Mouse (Mus musculus): ENCODE data around the gene Rtkn2. TPM values are rescaled to one million over a fixed set of nuclear protein-coding genes. Genes with fewer than 3 reads are reported as not detected.
A peak's percentile ranks its signal among the peaks of the same experiment; 100 is the strongest.

Rtkn2 gene
- polyA plus RNA-seq, 1 experiment from 2014 or later: 20.5 TPM

DNA sequence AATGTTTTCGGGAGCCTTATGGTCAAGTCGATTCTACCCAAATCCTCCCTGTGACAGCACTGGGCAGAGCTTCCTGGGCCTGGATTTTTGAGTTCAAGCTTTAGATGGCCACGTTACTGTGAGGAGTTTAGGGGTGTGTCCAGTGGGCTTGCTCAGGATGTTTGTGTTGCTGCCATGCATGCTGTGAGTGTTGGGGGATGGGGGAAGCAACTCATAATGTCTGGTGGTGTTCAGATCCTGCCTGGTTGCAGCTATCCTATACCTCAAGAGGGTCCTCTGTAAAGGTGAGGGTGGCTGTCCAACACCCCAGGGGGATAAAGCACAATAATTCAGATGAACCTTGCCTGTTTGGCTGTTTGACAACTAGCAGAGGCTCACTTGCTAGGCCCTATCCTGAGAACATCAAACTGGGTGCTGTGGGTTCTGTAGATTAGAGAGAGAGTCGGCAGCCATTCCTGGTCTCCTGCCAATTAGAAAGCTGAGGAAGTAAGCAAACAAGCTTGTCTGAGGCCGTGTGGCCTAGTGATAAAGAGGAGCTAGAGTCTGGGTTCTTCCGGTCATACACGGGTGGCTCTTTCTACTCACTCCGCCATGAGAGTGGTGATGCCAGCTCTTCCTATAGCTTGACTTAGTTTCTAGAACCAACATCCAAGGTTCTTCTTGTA, 69.4 kb downstream of the Rtkn2 start:
- H3K9ac ChIP-seq (replicated peaks): no peak overlapping the region
- H3K4me2 ChIP-seq (replicated peaks): no peak overlapping the region
- H3K36me3 ChIP-seq: no peaks in the 10 kb centered on the region
- 0 out of 2 replicates have a peak, but pooled peaks cover 5% of the 10 kb centered on the region for H3K4me1 ChIP-seq
- no peaks in the 10 kb centered on the region for H3K9me3 ChIP-seq
- no peak overlapping the region for H3K4me3 ChIP-seq
- ATAC-seq (ENCODE audit: low FRiP score, low read depth): no peak
- H3K27ac ChIP-seq (replicated peaks): no peak overlapping the region
- peaks cover 10% of the 10 kb centered on the region for H3K27me3 ChIP-seq
- 87% methylated on average over 8 of the region's 8 CpGs for WGBS

DNA sequence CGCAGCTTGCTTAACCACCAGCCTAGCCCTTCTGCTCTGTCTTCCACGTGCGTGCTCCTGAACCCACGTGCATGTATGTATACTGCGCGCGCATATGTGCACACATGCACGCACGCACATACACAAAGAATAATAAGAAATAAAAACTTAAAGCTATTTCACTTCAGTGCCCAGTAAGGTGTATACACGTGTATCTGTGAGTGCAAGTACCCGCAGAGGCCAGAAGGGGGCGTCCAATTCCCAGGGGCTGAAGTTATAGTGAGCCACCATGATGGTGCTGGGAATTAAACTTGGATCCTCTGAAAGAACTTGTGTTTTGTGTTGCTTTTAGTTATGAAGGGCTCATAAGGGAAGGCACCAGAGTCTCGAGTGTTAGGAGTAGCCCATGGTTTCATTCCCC, 71.5 kb downstream of the Rtkn2 start:
- Histone ChIP-seq H3K36me3 (no peaks in the 10 kb centered on the region), H3K9ac (replicated peaks) (no peak overlapping the region), H3K4me1 (no peaks in the 10 kb centered on the region), H3K27ac (replicated peaks) (no peak overlapping the region), H3K4me3 (no peak overlapping the region), H3K27me3 (peaks cover 7% of the 10 kb centered on the region), H3K9me3 (no peaks in the 10 kb centered on the region), H3K4me2 (replicated peaks) (no peak overlapping the region)
- no peak for ATAC-seq (ENCODE audit: low FRiP score, low read depth)
- WGBS: 93% methylated on average over 13 of the region's 13 CpGs

DNA sequence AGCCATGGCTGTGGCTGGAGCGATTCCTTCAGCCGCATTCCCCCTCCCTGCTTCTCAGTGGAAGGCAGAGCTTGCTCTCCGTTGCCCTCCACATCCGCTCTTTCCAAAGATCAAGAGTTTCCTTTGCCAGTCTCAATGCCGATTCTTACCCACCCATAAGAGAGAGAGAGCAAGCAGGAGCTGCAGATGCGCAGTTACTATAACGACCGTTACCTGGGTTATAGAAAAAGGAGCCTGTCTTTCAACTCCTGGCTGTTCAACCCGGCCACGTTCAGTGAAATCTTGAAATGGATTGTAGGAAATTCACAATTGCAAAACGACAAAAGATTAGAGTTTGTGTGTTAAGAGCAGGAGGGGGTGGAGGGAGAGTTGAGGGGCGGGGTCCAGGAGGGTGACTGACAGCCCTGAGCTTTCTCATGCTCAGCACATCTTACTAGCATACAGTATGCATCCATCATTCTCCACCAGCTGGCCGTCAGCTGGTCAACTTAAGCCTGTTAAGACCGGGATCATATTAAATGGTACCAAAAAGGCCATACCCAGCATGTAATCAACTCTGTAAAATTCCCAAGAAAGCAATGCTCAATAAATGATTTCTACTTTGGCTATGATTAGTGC, 72.1 kb downstream of the Rtkn2 start:
- Histone ChIP-seq H3K4me1 (no peaks in the 10 kb centered on the region), H3K27ac (replicated peaks) (no peak overlapping the region), H3K9ac (replicated peaks) (no peak overlapping the region), H3K4me2 (replicated peaks) (no peak overlapping the region), H3K27me3 (peaks cover 5% of the 10 kb centered on the region), H3K36me3 (no peaks in the 10 kb centered on the region), H3K4me3 (no peak overlapping the region), H3K9me3 (no peaks in the 10 kb centered on the region)
- ATAC-seq (ENCODE audit: low FRiP score, low read depth): no peak
- WGBS: 87% methylated on average over 14 of the region's 14 CpGs

DNA sequence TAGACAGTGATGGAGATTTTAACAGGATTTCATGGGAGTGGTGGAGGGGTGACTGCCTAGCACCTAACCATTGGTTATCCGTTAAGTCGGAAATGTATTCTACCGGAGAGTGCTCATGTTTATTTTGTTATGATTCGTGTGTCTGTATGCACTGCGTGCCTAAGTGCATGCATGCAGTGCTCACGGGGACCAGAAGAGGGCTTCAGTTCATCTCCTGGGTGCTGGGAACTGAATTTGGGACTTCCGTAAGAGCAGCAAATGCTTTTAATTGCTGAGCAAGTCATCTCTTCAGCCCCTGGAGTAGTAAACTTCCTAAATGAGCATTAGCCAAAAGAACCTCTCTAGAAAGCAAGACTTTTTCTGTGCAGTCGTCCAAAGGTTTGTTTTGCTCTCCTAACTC, 72.9 kb downstream of the Rtkn2 start:
- H3K27me3 ChIP-seq: peaks cover 4% of the 10 kb centered on the region; the same call in 1 of the 2 replicates
- ATAC-seq (ENCODE audit: low FRiP score, low read depth): no peak
- no peak overlapping the region for H3K4me3 ChIP-seq
- H3K4me2 ChIP-seq (replicated peaks): no peak overlapping the region
- H3K36me3 ChIP-seq: no peaks in the 10 kb centered on the region
- no peaks in the 10 kb centered on the region for H3K4me1 ChIP-seq
- H3K9me3 ChIP-seq: no peaks in the 10 kb centered on the region
- H3K27ac ChIP-seq (replicated peaks): no peak overlapping the region
- 90% methylated on average over 8 of the region's 8 CpGs for WGBS
- no peak overlapping the region for H3K9ac ChIP-seq (replicated peaks)

DNA sequence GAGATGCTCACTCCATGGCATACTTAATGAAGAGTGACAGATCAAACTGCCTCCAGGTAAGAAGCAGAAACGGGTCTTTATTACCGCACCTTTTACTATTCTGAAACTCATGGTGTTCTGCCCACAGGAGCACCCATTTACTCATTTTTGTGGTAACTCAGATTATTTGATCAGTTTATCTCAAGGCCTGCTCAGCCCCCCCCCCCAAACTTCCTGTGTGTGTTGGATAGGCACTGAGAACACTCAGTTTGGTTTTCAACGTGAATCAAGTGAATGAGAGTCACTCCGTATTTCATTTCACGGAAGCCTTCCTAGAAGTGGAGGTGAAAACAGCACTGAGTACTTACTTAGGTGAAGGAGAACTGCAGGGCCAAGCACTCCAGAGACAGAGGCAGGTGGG, 74.8 kb downstream of the Rtkn2 start:
- no peak overlapping the region for H3K4me2 ChIP-seq (replicated peaks)
- no peak overlapping the region for H3K9ac ChIP-seq (replicated peaks)
- peaks cover 4% of the 10 kb centered on the region; the same call in 1 of the 2 replicates for H3K27me3 ChIP-seq
- no peaks in the 10 kb centered on the region for H3K36me3 ChIP-seq
- no peak for ATAC-seq (ENCODE audit: low FRiP score, low read depth)
- no peaks in the 10 kb centered on the region for H3K4me1 ChIP-seq
- no peak overlapping the region for H3K27ac ChIP-seq (replicated peaks)
- no peaks in the 10 kb centered on the region for H3K9me3 ChIP-seq
- H3K4me3 ChIP-seq: no peak overlapping the region
- 90% methylated on average over 5 of the region's 5 CpGs for WGBS

DNA sequence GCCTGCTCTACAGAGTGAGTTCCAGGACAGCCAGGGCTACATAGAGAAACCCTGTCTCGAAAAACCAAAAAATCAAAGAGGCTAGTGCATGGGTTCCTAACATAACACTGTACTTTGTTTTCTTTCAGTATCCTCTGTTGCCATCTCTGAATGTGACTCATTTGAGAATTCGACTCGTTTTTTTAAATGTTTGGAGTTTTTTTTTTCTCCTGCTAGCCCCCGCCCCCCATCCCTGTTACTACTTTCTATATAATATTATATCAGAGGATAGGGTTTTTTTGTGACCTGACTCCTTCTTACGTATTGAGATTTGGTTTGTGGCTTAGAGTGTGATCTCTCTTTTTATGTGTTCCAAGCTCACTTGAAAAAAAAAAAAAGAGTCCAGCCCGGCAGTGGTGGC, 75.3 kb downstream of the Rtkn2 start:
- Histone ChIP-seq H3K4me2 (replicated peaks) (no peak overlapping the region), H3K27ac (replicated peaks) (no peak overlapping the region), H3K4me3 (no peak overlapping the region), H3K4me1 (no peaks in the 10 kb centered on the region), H3K27me3 (peaks cover 4% of the 10 kb centered on the region; the same call in 1 of the 2 replicates), H3K9me3 (no peaks in the 10 kb centered on the region), H3K9ac (replicated peaks) (no peak overlapping the region), H3K36me3 (no peaks in the 10 kb centered on the region)
- WGBS: 86% methylated on average over 6 of the region's 6 CpGs
- no peak for ATAC-seq (ENCODE audit: low FRiP score, low read depth)

DNA sequence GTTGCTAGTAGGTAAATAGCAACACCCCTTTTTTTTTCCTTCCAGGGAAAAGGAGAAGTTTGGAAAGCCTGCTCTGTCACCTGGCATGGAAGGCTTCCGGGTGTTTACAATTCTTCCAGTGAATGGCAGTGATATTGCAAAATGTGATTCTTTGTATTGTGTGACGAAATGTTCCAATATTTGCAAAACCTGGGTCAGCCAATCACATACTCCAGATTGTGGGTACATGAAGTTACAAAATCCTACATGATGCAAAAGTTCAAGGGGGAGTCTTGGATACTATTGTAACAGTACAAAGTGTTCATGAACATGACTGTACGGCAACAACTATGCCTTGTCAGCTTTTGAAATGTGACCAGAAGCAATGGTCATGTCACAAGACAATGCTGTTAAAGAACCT, 78.5 kb downstream of the Rtkn2 start:
- no peak for ATAC-seq (ENCODE audit: low FRiP score, low read depth)
- Histone ChIP-seq H3K27ac (replicated peaks) (no peak overlapping the region), H3K36me3 (no peaks in the 10 kb centered on the region), H3K27me3 (no peaks in the 10 kb centered on the region), H3K4me3 (no peak overlapping the region), H3K4me1 (peaks cover 8% of the 10 kb centered on the region), H3K9me3 (no peaks in the 10 kb centered on the region), H3K4me2 (replicated peaks) (no peak overlapping the region), H3K9ac (replicated peaks) (no peak overlapping the region)
- WGBS: 89% methylated on average over 3 of the region's 3 CpGs

DNA sequence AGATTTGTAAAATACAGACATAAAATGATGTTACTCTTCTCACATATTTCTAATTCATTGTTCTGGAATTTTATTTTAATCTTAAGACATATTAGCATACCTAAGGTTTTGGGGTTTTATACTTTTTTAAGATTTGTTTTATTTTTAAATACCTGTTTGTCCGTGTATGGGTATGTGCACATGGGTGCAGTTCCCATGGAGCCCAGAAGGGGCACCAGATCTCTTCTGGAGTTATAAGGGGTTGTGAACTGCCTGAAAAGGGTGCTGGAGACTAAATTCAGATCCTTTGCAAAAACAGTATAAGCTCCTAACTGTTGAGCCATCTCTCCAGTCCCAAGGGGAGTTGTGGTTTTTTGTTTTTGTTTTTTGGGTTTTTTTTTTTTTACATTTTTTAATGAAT, 79.0 kb downstream of the Rtkn2 start:
- Histone ChIP-seq H3K27ac (replicated peaks) (no peak overlapping the region), H3K27me3 (no peaks in the 10 kb centered on the region), H3K4me3 (no peak overlapping the region), H3K9me3 (no peaks in the 10 kb centered on the region), H3K9ac (replicated peaks) (no peak overlapping the region), H3K4me1 (peaks cover 8% of the 10 kb centered on the region), H3K36me3 (no peaks in the 10 kb centered on the region), H3K4me2 (replicated peaks) (no peak overlapping the region)
- WGBS: 100% methylated on average over 1 of the region's 1 CpGs
- no peak for ATAC-seq (ENCODE audit: low FRiP score, low read depth)

DNA sequence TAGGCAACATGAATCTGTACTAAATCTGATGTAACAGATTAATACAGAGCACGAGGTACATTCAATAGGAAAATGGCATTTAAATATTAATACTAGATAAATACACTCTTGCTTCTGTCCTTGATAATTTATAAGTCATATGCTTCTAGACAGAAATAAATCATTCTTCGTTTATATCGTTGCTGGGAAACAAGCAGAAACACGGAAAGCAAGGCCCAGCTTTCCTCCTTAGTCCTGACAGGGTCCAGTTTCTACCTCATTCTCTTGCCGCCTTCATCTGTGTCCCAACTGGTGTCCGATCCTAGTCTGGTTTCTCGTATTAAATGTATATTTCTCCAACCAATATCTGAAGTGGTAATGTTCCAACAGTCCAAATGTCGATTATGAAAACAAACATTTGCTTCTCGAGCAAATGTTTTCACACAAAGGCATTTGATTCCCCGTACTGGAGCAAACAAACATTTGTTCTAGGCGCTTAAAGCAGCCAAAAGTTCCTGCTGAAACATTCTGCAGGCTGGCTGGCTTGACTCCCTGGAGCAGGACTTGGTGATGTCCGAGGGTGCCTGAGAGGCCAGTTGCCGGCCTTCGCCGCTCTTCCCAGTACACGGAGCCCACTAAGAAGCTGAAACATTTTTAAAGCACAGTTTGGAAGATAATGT, 81.3 kb downstream of the Rtkn2 start:
- Histone ChIP-seq H3K27ac (replicated peaks) (peak overlapping the region; percentile 63; the same call in 1 of the 2 replicates), H3K9ac (replicated peaks) (no peak overlapping the region)
- ATAC-seq (ENCODE audit: low FRiP score, low read depth): no peak

DNA sequence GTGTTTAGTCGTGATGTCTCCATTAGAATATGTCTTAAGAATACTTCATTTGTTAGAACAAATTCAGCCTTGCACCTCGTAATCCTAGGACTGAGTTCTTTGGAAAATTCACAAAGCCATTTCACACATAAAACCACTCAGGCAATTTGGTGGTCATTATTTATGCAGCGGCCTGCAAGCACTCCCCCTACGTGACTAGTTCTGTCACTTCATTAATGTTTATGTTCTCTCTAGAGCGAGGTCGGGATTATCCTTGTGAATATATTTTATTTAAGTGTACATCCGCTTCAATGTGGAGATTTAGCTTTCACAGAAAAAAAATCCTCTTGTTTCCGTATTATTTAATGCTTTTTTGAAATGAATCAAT, 81.9 kb downstream of the Rtkn2 start:
- 43% methylated on average over 8 of the region's 8 CpGs for WGBS
- Histone ChIP-seq H3K27me3 (no peaks in the 10 kb centered on the region), H3K9me3 (no peaks in the 10 kb centered on the region), H3K27ac (replicated peaks) (peak overlapping the region; percentile 63; the same call in 1 of the 2 replicates), H3K9ac (replicated peaks) (no peak overlapping the region), H3K4me3 (no peak overlapping the region), H3K36me3 (no peaks in the 10 kb centered on the region), H3K4me2 (replicated peaks) (0 out of 2 replicates have a peak overlapping the region, but pooled peaks have one; percentile 7), H3K4me1 (peaks cover 22% of the 10 kb centered on the region)
- ATAC-seq (ENCODE audit: low FRiP score, low read depth): no peak

More for the DNA sequence above, 81.3 kb downstream of the Rtkn2 start:
- H3K36me3 ChIP-seq: no peaks in the 10 kb centered on the region
- 0 out of 2 replicates have a peak overlapping the region, but pooled peaks have one; percentile 7 for H3K4me2 ChIP-seq (replicated peaks)
- WGBS: 63% methylated on average over 16 of the region's 16 CpGs
- no peak overlapping the region for H3K4me3 ChIP-seq
- no peaks in the 10 kb centered on the region for H3K9me3 ChIP-seq
- peaks cover 22% of the 10 kb centered on the region for H3K4me1 ChIP-seq
- no peaks in the 10 kb centered on the region for H3K27me3 ChIP-seq

DNA sequence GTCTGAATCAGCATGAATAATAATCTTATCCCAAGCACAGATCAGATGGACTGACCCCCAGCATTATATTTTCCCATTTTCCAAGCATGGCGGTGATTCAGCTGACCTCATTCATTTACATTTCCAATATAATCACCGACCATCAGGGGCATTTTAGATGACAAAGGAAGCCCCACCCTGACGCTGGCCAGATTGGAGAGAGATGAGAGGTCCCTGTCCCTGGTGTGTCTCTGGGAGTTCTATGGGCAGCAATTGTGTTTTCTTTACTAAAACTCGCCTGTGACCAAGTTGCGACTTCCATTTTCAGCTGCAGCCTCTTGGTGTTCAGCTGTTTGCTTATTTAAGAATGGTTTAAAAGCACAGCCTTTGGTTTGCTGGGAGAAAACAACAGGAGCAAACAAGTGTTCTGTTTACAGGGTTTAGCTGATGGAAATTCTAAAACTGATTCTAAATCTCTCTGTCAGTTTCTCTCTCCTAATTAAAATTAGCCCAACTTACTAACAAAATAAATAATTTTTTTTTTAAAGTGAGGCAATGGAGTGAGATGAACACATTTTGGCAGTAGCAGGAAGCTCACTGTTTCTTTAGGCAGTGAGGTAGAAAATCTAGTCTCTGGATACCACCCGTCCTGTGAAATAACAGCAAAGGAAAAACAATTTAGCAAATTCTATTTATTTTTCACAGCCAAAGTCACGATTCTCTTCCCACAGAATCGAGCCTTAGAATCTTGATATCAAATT, 84.6 kb downstream of the Rtkn2 start:
- Histone ChIP-seq H3K36me3 (no peaks in the 10 kb centered on the region), H3K4me3 (no peak overlapping the region), H3K9ac (replicated peaks) (no peak overlapping the region), H3K4me2 (replicated peaks) (0 out of 2 replicates have a peak overlapping the region, but pooled peaks have one; percentile 0), H3K27ac (replicated peaks) (0 out of 2 replicates have a peak overlapping the region, but pooled peaks have one; percentile 2), H3K27me3 (no peaks in the 10 kb centered on the region), H3K4me1 (peaks cover 22% of the 10 kb centered on the region), H3K9me3 (no peaks in the 10 kb centered on the region)
- ATAC-seq (ENCODE audit: low FRiP score, low read depth): no peak
- WGBS: 33% methylated on average over 8 of the region's 8 CpGs

DNA sequence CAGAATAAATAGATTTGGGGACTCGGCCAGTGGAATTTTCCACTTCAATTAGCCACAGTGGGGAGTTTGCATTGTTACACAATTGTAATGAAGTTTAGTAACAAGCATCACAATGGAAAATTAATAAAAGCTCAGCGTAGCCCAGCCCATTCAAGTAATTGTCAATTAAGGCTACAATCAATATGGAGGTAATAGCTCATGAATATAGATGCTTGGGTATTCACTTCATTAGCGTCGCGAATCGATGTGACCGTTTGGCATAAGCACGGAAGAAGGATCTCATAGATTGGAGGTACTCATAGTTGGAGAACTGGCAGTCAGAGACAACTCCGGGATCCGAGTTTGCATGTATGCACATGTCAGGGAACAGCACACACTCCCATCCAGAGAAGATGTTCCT, 85.2 kb downstream of the Rtkn2 start:
- Histone ChIP-seq H3K4me3 (no peak overlapping the region), H3K27ac (replicated peaks) (no peak overlapping the region), H3K9me3 (no peaks in the 10 kb centered on the region), H3K36me3 (no peaks in the 10 kb centered on the region), H3K4me1 (peaks cover 22% of the 10 kb centered on the region), H3K27me3 (no peaks in the 10 kb centered on the region), H3K9ac (replicated peaks) (no peak overlapping the region), H3K4me2 (replicated peaks) (no peak overlapping the region)
- no peak for ATAC-seq (ENCODE audit: low FRiP score, low read depth)
- WGBS: 42% methylated on average over 10 of the region's 10 CpGs

All from midbrain, embryonic 12.5 days (tissue).